Mouse (Mus musculus) liver, embryonic 11.5 days (tissue): ENCODE results near the gene Plrg1. TPM values are rescaled to one million over a fixed set of nuclear protein-coding genes. Genes with fewer than 3 reads are reported as not detected.

Experiments used
- ATAC-seq: fragments of 200-750 bp; cut with Nextera tagmentation; replicated peaks from 2 replicates; pipeline ENCODE4 v1.8.0; 2017; ENCODE audit warnings: moderate number of reproducible peaks, mild to moderate bottlenecking, moderate TSS enrichment, moderate library complexity; ENCODE audit not compliant: low FRiP score
- DNase-seq: peaks from one replicate; pipeline ENCODE4 v3.0.0-alpha.2; 2017; ENCODE audit warnings: low spot score
- H3K27ac ChIP-seq: fragments of 300-500 bp; sonication (generic); 2 replicates; pipeline ENCODE4 v1.5.1; 2014; ENCODE audit warnings: mild to moderate bottlenecking, low read depth, low read length, control low read depth
- H3K27me3 ChIP-seq: fragments of 300-500 bp; sonication (generic); replicated peaks from 2 replicates; pipeline ENCODE4 v1.6.1; 2014; ENCODE audit warnings: low read length, mixed read lengths; ENCODE audit not compliant: control insufficient read depth, insufficient read depth
- H3K36me3 ChIP-seq: fragments of 300-500 bp; sonication (generic); 2 replicates; pipeline ENCODE4 v1.6.1; 2014; ENCODE audit warnings: mild to moderate bottlenecking, low read length, moderate library complexity, mixed read lengths; ENCODE audit not compliant: control insufficient read depth, insufficient read depth
- H3K4me1 ChIP-seq: fragments of 300-500 bp; sonication (generic); replicated peaks from 2 replicates; pipeline ENCODE4 v1.6.1; 2014; ENCODE audit warnings: low read length, mixed read lengths; ENCODE audit not compliant: control insufficient read depth, insufficient read depth
- H3K4me2 ChIP-seq: fragments of 300-500 bp; sonication (generic); 2 replicates; pipeline ENCODE4 v1.6.1; 2014; ENCODE audit warnings: mild to moderate bottlenecking, control low read depth, moderate library complexity
- H3K4me3 ChIP-seq: fragments of 300-500 bp; sonication (generic); 2 replicates; pipeline ENCODE4 v1.5.1; 2014; ENCODE audit warnings: low read depth, low read length, control low read depth
- H3K9ac ChIP-seq: fragments of 300-500 bp; sonication (generic); 2 replicates; pipeline ENCODE4 v1.6.1; 2014; ENCODE audit warnings: low read depth, low read length, control low read depth
- H3K9me3 ChIP-seq: fragments of 300-500 bp; sonication (generic); 2 replicates; pipeline ENCODE4 v1.6.1; 2016; ENCODE audit warnings: low read length, inconsistent platforms, mixed read lengths; ENCODE audit not compliant: control insufficient read depth
- WGBS: fragments of 180-500 bp; shearing (Covaris S2); extraction: QIAGEN DNeasy Blood & Tissue Kit; methylation state at CpG from one replicate; pipeline ENCODE4 v1.1.7; 2014; 5-methylcytosine and 5-hydroxymethylcytosine counted together
- polyA plus RNA-seq: library from polyadenylated mRNA; unstranded; fragments of >200 nt; fragmentation: Nextera tagmentation; extraction: Ambion mirVana; gene quantifications from 2 replicates; pipeline ENCODE4 v1.2.1, GENCODE M21; 2014

Gene Plrg1
- 92.7 and 103 TPM in 2 replicates for polyA plus RNA-seq

- peak; percentile 97 for ATAC-seq
Observed at GRCm38 (mm10) chr3:83055281-83056038, at the start of gene Plrg1. Gene Plrg1 (plus strand): TSS chr3:83055522.

GRCm38 (mm10) chr3:83007557-83007956, 47.8 kb upstream of the Plrg1 start, which contains the start of gene Fgg:
Gene Fgg (plus strand): TSS chr3:83007724.
- no peaks in the 10 kb centered on the region for H3K4me1 ChIP-seq
- H3K4me2 ChIP-seq = peak within 1 kb of the TSS; percentile 54
- peak within 1 kb of the TSS; percentile 31 for H3K4me3 ChIP-seq
- H3K27ac ChIP-seq = peak within 1 kb of the TSS; percentile 29; the same call in 1 of the 2 replicates
- no peaks in the 10 kb centered on the region for H3K9me3 ChIP-seq
- WGBS = 40% methylated on average over 7 of the region's 7 CpGs
- DNase-seq (no peak), ATAC-seq (peak; percentile 66)
- H3K27me3 ChIP-seq = no peaks in the 10 kb centered on the region
- no peak within 1 kb of the TSS for H3K9ac ChIP-seq
- H3K36me3 ChIP-seq = no peaks in the 10 kb centered on the region

More at GRCm38 (mm10) chr3:83055281-83056038, at the start of gene Plrg1:
- H3K4me3 ChIP-seq = peak within 1 kb of the TSS; percentile 80
- DNase-seq = peak; percentile 97
- H3K27me3 ChIP-seq = no peaks in the 10 kb centered on the region
- peaks cover 14% of the 10 kb centered on the region; the same call in 1 of the 2 replicates for H3K36me3 ChIP-seq
- H3K27ac ChIP-seq = peak within 1 kb of the TSS; percentile 9; the same call in 1 of the 2 replicates
- H3K9ac ChIP-seq = peak within 1 kb of the TSS; percentile 75
- no peaks in the 10 kb centered on the region for H3K9me3 ChIP-seq
- WGBS = under 1% methylated on average over 61 of the region's 61 CpGs
- H3K4me1 ChIP-seq = peaks cover 7% of the 10 kb centered on the region
- H3K4me2 ChIP-seq = peak within 1 kb of the TSS; percentile 64

- no peak overlapping the region for H3K9ac ChIP-seq
- no peaks in the 10 kb centered on the region for H3K27me3 ChIP-seq
- no peak overlapping the region for H3K27ac ChIP-seq
- ATAC-seq (no peak), DNase-seq (no peak)
- H3K9me3 ChIP-seq = no peaks in the 10 kb centered on the region
- H3K4me2 ChIP-seq = peak overlapping the region; percentile 42
- H3K36me3 ChIP-seq = no peaks in the 10 kb centered on the region
- 67% methylated on average over 11 of the region's 11 CpGs for WGBS
- peak overlapping the region; percentile 14; the same call in 1 of the 2 replicates for H3K4me3 ChIP-seq
- no peaks in the 10 kb centered on the region for H3K4me1 ChIP-seq
Observed at GRCm38 (mm10) chr3:83010291-83010690, 45.0 kb upstream of the Plrg1 start.

GRCm38 (mm10) chr3:83011136-83011535, 44.2 kb upstream of the Plrg1 start:
- H3K27me3 ChIP-seq = no peaks in the 10 kb centered on the region
- no peak overlapping the region for H3K9ac ChIP-seq
- H3K4me3 ChIP-seq = no peak overlapping the region
- peak overlapping the region; percentile 42; the same call in 1 of the 2 replicates for H3K4me2 ChIP-seq
- H3K4me1 ChIP-seq = no peaks in the 10 kb centered on the region
- DNase-seq = no peak
- 88% methylated on average over 4 of the region's 4 CpGs for WGBS
- no peak overlapping the region for H3K27ac ChIP-seq
- no peaks in the 10 kb centered on the region for H3K36me3 ChIP-seq
- no peaks in the 10 kb centered on the region for H3K9me3 ChIP-seq
- ATAC-seq = no peak

- H3K27me3 ChIP-seq = no peaks in the 10 kb centered on the region
- no peak overlapping the region for H3K4me3 ChIP-seq
- H3K4me2 ChIP-seq = no peak overlapping the region
- ATAC-seq = no peak
- H3K9me3 ChIP-seq = no peaks in the 10 kb centered on the region
- H3K9ac ChIP-seq = no peak overlapping the region
- no peak overlapping the region for H3K27ac ChIP-seq
- no peaks in the 10 kb centered on the region for H3K4me1 ChIP-seq
- H3K36me3 ChIP-seq = no peaks in the 10 kb centered on the region
- no peak for DNase-seq
- WGBS = 79% methylated on average over 4 of the region's 4 CpGs
Observed at GRCm38 (mm10) chr3:83011565-83011964, 43.8 kb upstream of the Plrg1 start.

GRCm38 (mm10) chr3:83012636-83013035, 42.7 kb upstream of the Plrg1 start:
- H3K36me3 ChIP-seq = no peaks in the 10 kb centered on the region
- H3K27ac ChIP-seq = no peak overlapping the region
- H3K4me1 ChIP-seq = no peaks in the 10 kb centered on the region
- H3K27me3 ChIP-seq = no peaks in the 10 kb centered on the region
- no peak overlapping the region for H3K4me3 ChIP-seq
- DNase-seq (no peak), ATAC-seq (no peak)
- H3K9me3 ChIP-seq = no peaks in the 10 kb centered on the region
- H3K4me2 ChIP-seq = no peak overlapping the region
- H3K9ac ChIP-seq = no peak overlapping the region
- 88% methylated on average over 19 of the region's 19 CpGs for WGBS

- H3K27ac ChIP-seq = no peak overlapping the region
- H3K4me2 ChIP-seq = no peak overlapping the region
- no peak for ATAC-seq
- WGBS = 85% methylated on average over 10 of the region's 10 CpGs
- no peak overlapping the region for H3K9ac ChIP-seq
- no peak overlapping the region for H3K4me3 ChIP-seq
- no peaks in the 10 kb centered on the region for H3K36me3 ChIP-seq
- H3K27me3 ChIP-seq = no peaks in the 10 kb centered on the region
- H3K9me3 ChIP-seq = no peaks in the 10 kb centered on the region
- DNase-seq = no peak
- no peaks in the 10 kb centered on the region for H3K4me1 ChIP-seq
Observed at GRCm38 (mm10) chr3:83013951-83014350, 41.4 kb upstream of the Plrg1 start.

GRCm38 (mm10) chr3:83016236-83016635, 39.1 kb upstream of the Plrg1 start:
- 76% methylated on average over 1 of the region's 1 CpGs for WGBS
- Histone ChIP-seq H3K4me2 (no peak overlapping the region), H3K4me3 (no peak overlapping the region), H3K36me3 (no peaks in the 10 kb centered on the region), H3K27ac (no peak overlapping the region), H3K9ac (no peak overlapping the region), H3K9me3 (no peaks in the 10 kb centered on the region), H3K27me3 (no peaks in the 10 kb centered on the region), H3K4me1 (no peaks in the 10 kb centered on the region)
- no peak for ATAC-seq
- DNase-seq = no peak

- H3K9ac ChIP-seq = no peak overlapping the region
- no peak overlapping the region for H3K4me3 ChIP-seq
- peak overlapping the region; percentile 13; the same call in 1 of the 2 replicates for H3K27ac ChIP-seq
- ATAC-seq (peak; percentile 70; the same call in 1 of the 2 replicates), DNase-seq (no peak)
- no peak overlapping the region; the same call in 1 of the 2 replicates for H3K4me2 ChIP-seq
- no peaks in the 10 kb centered on the region for H3K4me1 ChIP-seq
- 67% methylated on average over 2 of the region's 2 CpGs for WGBS
- no peaks in the 10 kb centered on the region for H3K36me3 ChIP-seq
- no peaks in the 10 kb centered on the region for H3K9me3 ChIP-seq
- H3K27me3 ChIP-seq = no peaks in the 10 kb centered on the region
Observed at GRCm38 (mm10) chr3:83020387-83020786, 34.9 kb upstream of the Plrg1 start.
